In genomic region chr2:30487597-30487996, GRCm38 (mm10) we compare ENCODE assay signal across 10 mouse cellular contexts. TPM values are rescaled to one million over a fixed set of nuclear protein-coding genes. Genes with fewer than 3 reads are reported as not detected.
DNase-seq lines count a peak whose midpoint lies in the region; ATAC-seq and TF ChIP-seq lines count a peak whose summit lies in the region.
"Had no signal": no experiment of that assay in that cellular context is flagged by ENCODE, and none has a peak within 500 bp of the region (broad histone marks: within the 10 kb centered on the region; RNA-seq: fewer than 3 reads in every experiment).

No protein-coding gene starts in this region.

- TF ChIP-seq CTCF in kidney, adult 2 months (conservative IDR thresholded peaks at IDR 0.05; ENCODE audit: insufficient read depth, insufficient read length, low read depth, low read length), result no peak

- H3K27me3 ChIP-seq in kidney, embryonic 16.5 days (ENCODE audit: insufficient read depth, low read length), result no peaks in the 10 kb centered on the region
- H3K27me3 ChIP-seq in kidney, adult 2 months (replicated peaks; ENCODE audit: control insufficient read depth, insufficient read depth, low read length), result no peaks in the 10 kb centered on the region
- no peaks in the 10 kb centered on the region for H3K27me3 ChIP-seq in limb, embryonic 15.5 days
- no peaks in the 10 kb centered on the region for H3K27me3 ChIP-seq in forebrain, embryonic 14.5 days (replicated peaks; ENCODE audit: control insufficient read depth, insufficient read depth, low read length)

- no peak overlapping the region for H3K27ac ChIP-seq in kidney, embryonic 16.5 days (ENCODE audit: low read length)
- H3K27ac ChIP-seq in kidney, adult 2 months (ENCODE audit: insufficient read depth, low read depth, low read length), result no peak overlapping the region
- peak overlapping the region; percentile 27; the same call in 1 of the 2 replicates for H3K27ac ChIP-seq in limb, embryonic 15.5 days
- H3K27ac ChIP-seq in forebrain, embryonic 14.5 days (ENCODE audit: low read depth, low read length), result no peak overlapping the region

- TF ChIP-seq POLR2A in kidney, adult 2 months (IDR thresholded peaks at IDR 0.05; ENCODE audit: low read depth, low read length), result no peak

- H3K4me2 ChIP-seq in kidney, embryonic 16.5 days (replicated peaks; ENCODE audit: low read depth, low read length), result no peak overlapping the region
- no peak overlapping the region for H3K4me2 ChIP-seq in limb, embryonic 15.5 days
- no peak overlapping the region for H3K4me2 ChIP-seq in forebrain, embryonic 14.5 days (ENCODE audit: low read length)

- H3K9me3 ChIP-seq in kidney, embryonic 16.5 days (ENCODE audit: low read length), result no peaks in the 10 kb centered on the region
- no peaks in the 10 kb centered on the region for H3K9me3 ChIP-seq in limb, embryonic 15.5 days
- no peaks in the 10 kb centered on the region for H3K9me3 ChIP-seq in forebrain, embryonic 14.5 days (replicated peaks; ENCODE audit: control insufficient read depth, low read length)
- H3K9me3 ChIP-seq: megakaryocyte, embryonic 14.5 days had no signal

- peaks cover 6% of the 10 kb centered on the region; the same call in 1 of the 2 replicates for H3K4me1 ChIP-seq in kidney, embryonic 16.5 days (ENCODE audit: insufficient read depth, low read length)
- no peaks in the 10 kb centered on the region for H3K4me1 ChIP-seq in kidney, adult 2 months (ENCODE audit: control insufficient read depth, insufficient read depth, low read length)
- H3K4me1 ChIP-seq in limb, embryonic 15.5 days, result peaks cover 7% of the 10 kb centered on the region
- no peaks in the 10 kb centered on the region for H3K4me1 ChIP-seq in forebrain, embryonic 14.5 days (ENCODE audit: control insufficient read depth, insufficient read depth, low read length)

- DNase-seq in kidney, adult 2 months, result no peak
- DNase-seq in adrenal gland, adult 2 months, result peak; percentile 86
- peak; percentile 29 for DNase-seq in gastrocnemius, postnatal 10 days
- no peak for DNase-seq in spleen, postnatal 10 days (ENCODE audit: low spot score in 2 of 2)
- no peak for DNase-seq in forebrain, embryonic 14.5 days (ENCODE audit: low spot score)

- 36% methylated on average over 7 of the region's 7 CpGs for WGBS in kidney, embryonic 16.5 days
- WGBS in kidney, adult 2 months, result 36% methylated on average over 7 of the region's 7 CpGs
- WGBS in limb, embryonic 15.5 days, result 43% methylated on average over 7 of the region's 7 CpGs
- 41% methylated on average over 7 of the region's 7 CpGs for WGBS in forebrain, embryonic 14.5 days

- ATAC-seq in kidney, embryonic 16.5 days (ENCODE audit: low FRiP score, low TSS enrichment), result no peak
- ATAC-seq in limb, embryonic 15.5 days (ENCODE audit: insufficient number of reproducible peaks, low FRiP score, low TSS enrichment, low read depth), result no peak
- ATAC-seq in cerebellum, adult (ENCODE audit: insufficient number of reproducible peaks, low FRiP score, low TSS enrichment), result no peak
- ATAC-seq in forebrain, embryonic 14.5 days, result no peak
- ATAC-seq: hindbrain, embryonic 16.5 days had no signal

- 0 out of 2 replicates have a peak overlapping the region, but pooled peaks have one; percentile 1 for H3K9ac ChIP-seq in kidney, embryonic 16.5 days (replicated peaks; ENCODE audit: low read length)
- no peak overlapping the region for H3K9ac ChIP-seq in limb, embryonic 15.5 days
- no peak overlapping the region for H3K9ac ChIP-seq in forebrain, embryonic 14.5 days (ENCODE audit: low read length)

- H3K36me3 ChIP-seq in kidney, embryonic 16.5 days (ENCODE audit: insufficient read depth, low read length), result no peaks in the 10 kb centered on the region
- H3K36me3 ChIP-seq in kidney, adult 2 months (ENCODE audit: control insufficient read depth, insufficient read depth, low read length), result no peaks in the 10 kb centered on the region
- no peaks in the 10 kb centered on the region for H3K36me3 ChIP-seq in limb, embryonic 15.5 days
- no peaks in the 10 kb centered on the region for H3K36me3 ChIP-seq in forebrain, embryonic 14.5 days (ENCODE audit: control insufficient read depth, insufficient read depth, low read length)

- no peak overlapping the region for H3K4me3 ChIP-seq in kidney, embryonic 16.5 days (ENCODE audit: low read length)
- H3K4me3 ChIP-seq in kidney, adult 2 months (ENCODE audit: insufficient read depth, low read depth, low read length), result no peak overlapping the region
- no peak overlapping the region for H3K4me3 ChIP-seq in limb, embryonic 15.5 days
- H3K4me3 ChIP-seq in forebrain, embryonic 14.5 days (ENCODE audit: low read depth, low read length), result no peak overlapping the region
- H3K4me3 ChIP-seq: megakaryocyte, embryonic 14.5 days had no signal

RNA-seq across cellular contexts. Expression of gene Ier5l, which starts 13.6 kb away (rescaled TPM):
- polyA plus RNA-seq in kidney, embryonic 16.5 days (2015; fragmentation: Nextera tagmentation; extraction: Ambion mirVana), result 2.2 and 2.9 TPM in 2 replicates
- polyA plus RNA-seq in kidney, adult 2 months (2012; rRNA removed), result 9.9 and 16.1 TPM in 2 replicates
- 1 to 10 TPM; 2.4 to 7.8 TPM for total RNA-seq in adrenal gland, adult 2 months (2021)
- polyA plus RNA-seq in adrenal gland, adult 2 months (2012; rRNA removed), result 30.6 and 39.4 TPM in 2 replicates
- total RNA-seq in gastrocnemius, postnatal 10 days (2021), result 1 to 10 TPM; 4.8 to 7.4 TPM
- polyA plus RNA-seq in limb, embryonic 15.5 days (2015; fragmentation: Nextera tagmentation; extraction: Ambion mirVana), result 1.9 and 2.1 TPM in 2 replicates
- polyA plus RNA-seq in forebrain, embryonic 14.5 days (2014; fragmentation: Nextera tagmentation; extraction: Ambion mirVana), result 3.0 and 3.6 TPM in 2 replicates

Comparison
In these comparisons a context has a peak if more than half of its experiments do, and no peak if none do; other contexts are left out.
1. DNase-seq: peak in adrenal gland, adult 2 months (single experiment) and gastrocnemius, postnatal 10 days (single experiment); none in kidney, adult 2 months (single experiment), spleen, postnatal 10 days (0 of 2) and forebrain, embryonic 14.5 days (single experiment).